Mouse (Mus musculus) embryonic fibroblast, embryonic 13.5 days (primary cell): ENCODE measurements around the gene Ptbp1.

Experiments
- CTCF ChIP-seq: IDR thresholded peaks from 2 replicates; pipeline ENCODE4 v1.5.1; 2011; ENCODE audit warnings: mild to moderate bottlenecking, control low read depth, low read length, moderate library complexity, borderline replicate concordance; ENCODE audit not compliant: insufficient read depth
- POLR2A ChIP-seq: IDR thresholded peaks from 2 replicates; pipeline ENCODE4 v1.6.1; 2011; ENCODE audit warnings: low read depth, mild to moderate bottlenecking, control low read depth, low read length, moderate library complexity

DNA sequence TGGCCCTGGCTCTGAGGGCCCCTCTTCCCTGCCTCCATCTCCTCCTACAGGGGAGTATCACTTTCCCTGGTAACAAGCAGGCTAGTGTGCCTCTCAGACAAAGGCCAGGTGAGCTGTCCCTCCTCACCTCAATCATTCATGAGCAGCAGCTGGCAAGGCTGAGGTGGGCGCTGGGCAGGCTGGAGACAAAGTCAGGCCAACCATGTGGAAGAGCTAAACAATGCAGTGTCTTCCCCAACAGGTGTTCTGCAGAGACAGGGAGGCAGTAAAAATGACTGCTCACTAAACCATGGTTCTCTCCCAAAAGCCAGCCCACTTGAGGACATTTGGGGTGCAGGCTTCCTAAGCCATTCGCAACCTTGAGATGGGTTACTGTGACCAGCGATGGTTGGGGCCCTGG is 2.6 kb upstream of the Ptbp1 start:
- TF ChIP-seq CTCF = no peak
- no peak for TF ChIP-seq POLR2A
